Mouse (Mus musculus) cerebellum, adult 2 months (tissue): Measurements from ENCODE around the gene Dusp22. TPM values are rescaled to one million over a fixed set of nuclear protein-coding genes. Genes with fewer than 3 reads are reported as not detected.
A peak's percentile ranks its signal among the peaks of the same experiment; 100 is the strongest.

Experiments
- DNase-seq, 2 experiments: peaks; one replicate each; pipeline ENCODE4 v3.0.0; 2021
- H3K27ac ChIP-seq: fragments of 200-500 bp; 2 replicates; pipeline ENCODE4 v1.5.1; 2012; ENCODE audit warnings: low read length, control low read depth, inconsistent platforms; ENCODE audit not compliant: insufficient read depth
- H3K27me3 ChIP-seq: fragments of 200-500 bp; 2 replicates; pipeline ENCODE4 v1.6.1; 2012; ENCODE audit warnings: inconsistent platforms, mild to moderate bottlenecking, low read length, moderate library complexity; ENCODE audit not compliant: control insufficient read depth, insufficient read depth
- H3K4me1 ChIP-seq: fragments of 200-500 bp; 2 replicates; pipeline ENCODE4 v1.6.1; 2011; ENCODE audit warnings: low read length; ENCODE audit not compliant: control insufficient read depth, insufficient read depth
- H3K4me3 ChIP-seq: fragments of 200-500 bp; replicated peaks from 2 replicates; pipeline ENCODE3; 2011; ENCODE audit warnings: mild to moderate bottlenecking, low read depth, low read length, control low read depth; ENCODE audit not compliant: insufficient read depth
- CTCF ChIP-seq: fragments of 200-500 bp; IDR thresholded peaks from 2 replicates; pipeline ENCODE4 v1.5.1; 2011; ENCODE audit warnings: low read depth, mild to moderate bottlenecking, control low read depth, low read length, moderate library complexity, borderline replicate concordance; ENCODE audit not compliant: insufficient read depth
- POLR2A ChIP-seq: fragments of 200-500 bp; IDR thresholded peaks from 2 replicates; pipeline ENCODE4 v1.6.1; 2011; ENCODE audit warnings: low read length, control low read depth, borderline replicate concordance; ENCODE audit not compliant: insufficient read depth
- WGBS: fragments of 180-500 bp; shearing (Covaris S2); methylation state at CpG from one replicate; pipeline ENCODE4 v1.1.7; 2018; 5-methylcytosine and 5-hydroxymethylcytosine counted together
- polyA plus RNA-seq: library from polyadenylated mRNA; depleted of rRNA; stranded (reverse); fragments of >200 nt; gene quantifications from 2 replicates; pipeline ENCODE4 v1.2.3, GENCODE M21; 2012

Dusp22 gene
- polyA plus RNA-seq, 1 experiment, result 28.1 TPM

DNA sequence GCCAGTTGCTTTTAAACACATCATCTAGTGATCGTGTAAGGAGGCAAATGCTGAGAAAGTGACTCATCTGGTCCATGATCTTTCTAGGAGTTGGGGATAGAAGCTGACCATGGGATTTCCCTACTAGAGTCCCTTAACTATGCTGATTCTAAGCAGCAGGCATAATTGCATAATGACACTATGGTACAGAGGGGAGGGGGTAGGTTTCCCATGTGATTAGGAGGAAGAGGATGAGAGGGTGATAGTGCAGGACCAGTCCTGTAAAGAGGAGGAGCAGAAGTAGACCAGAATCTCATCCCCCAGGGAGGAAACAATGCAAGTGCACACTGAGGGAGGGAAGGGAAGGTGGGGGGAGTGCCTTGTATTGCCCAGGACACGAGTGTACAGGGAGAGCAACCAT is 2.0 kb upstream of the Dusp22 start:
- WGBS, result 74% methylated on average over 2 of the region's 2 CpGs
- TF ChIP-seq CTCF (no peak), POLR2A (no peak)
- Histone ChIP-seq H3K4me3 (no peak overlapping the region), H3K4me1 (no peaks in the 10 kb centered on the region), H3K27ac (no peak overlapping the region), H3K27me3 (no peaks in the 10 kb centered on the region; the same call in 1 of the 2 replicates)
- DNase-seq, result no peak

DNA sequence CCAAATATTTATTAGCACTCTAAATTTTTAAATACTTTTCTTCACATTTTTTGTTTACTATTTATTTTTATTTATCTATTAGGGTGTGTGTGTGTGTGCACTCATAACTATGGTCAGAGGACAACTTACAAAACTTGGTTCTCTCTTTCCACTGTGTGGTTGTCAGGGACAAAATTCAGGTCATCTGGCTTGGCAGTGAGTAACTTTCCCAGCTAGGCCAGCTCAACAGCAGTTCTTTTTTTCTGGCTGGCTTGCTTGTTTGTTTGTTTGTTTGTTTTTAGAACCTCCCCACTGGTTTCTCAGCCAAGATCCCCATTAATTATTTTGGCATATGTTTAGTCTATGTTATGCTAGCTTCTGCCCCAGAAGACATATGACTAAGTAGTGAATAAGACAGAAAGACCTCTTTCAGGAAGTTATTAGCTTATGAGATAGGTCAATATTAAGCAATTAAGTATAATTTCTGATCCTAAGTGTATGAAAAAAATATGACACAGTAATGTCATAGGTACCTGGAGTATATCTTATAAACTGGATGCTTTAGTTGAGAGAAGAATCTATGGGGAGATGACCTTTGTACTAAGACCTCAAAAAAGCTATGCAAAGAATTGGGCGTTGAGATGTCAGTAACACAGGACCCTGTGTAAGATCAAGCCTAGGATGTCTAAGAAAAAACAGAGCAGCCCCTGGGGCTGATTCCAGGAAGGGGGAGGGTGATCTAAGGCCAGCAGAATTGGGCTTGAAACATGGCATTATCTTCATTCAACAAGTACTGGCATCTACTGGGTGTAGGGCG is 1.4 kb upstream of the Dusp22 start:
- DNase-seq, result peak in 1 of 2 experiments; percentile 23
- Histone ChIP-seq H3K27ac (no peak overlapping the region), H3K27me3 (no peaks in the 10 kb centered on the region; the same call in 1 of the 2 replicates), H3K4me1 (no peaks in the 10 kb centered on the region), H3K4me3 (no peak overlapping the region)
- TF ChIP-seq CTCF (no peak), POLR2A (no peak)
- WGBS, result 90% methylated on average over 2 of the region's 2 CpGs

DNA sequence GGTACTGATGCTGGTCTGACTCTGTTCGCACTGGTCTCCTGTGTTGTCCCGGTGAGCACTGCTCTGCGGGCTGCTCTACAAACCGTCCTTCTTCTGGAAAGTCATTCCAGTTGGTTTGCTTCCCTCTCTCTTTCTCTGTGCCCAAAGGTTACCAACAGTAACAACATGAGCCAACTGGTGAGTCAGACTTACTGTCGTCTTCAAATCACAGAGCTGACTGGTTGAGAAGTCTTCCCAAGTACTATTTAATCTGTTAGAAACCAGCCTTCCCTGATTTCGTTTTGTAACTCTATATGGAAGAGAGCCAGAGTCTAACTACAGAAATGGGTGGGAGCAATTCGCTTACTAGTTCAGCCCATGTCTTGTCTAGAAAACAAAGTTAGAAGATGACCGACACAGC is 5.5 kb downstream of the Dusp22 start:
- DNase-seq, result no peak
- no peaks in the 10 kb centered on the region for H3K27me3 ChIP-seq
- WGBS, result 87% methylated on average over 8 of the region's 8 CpGs
- H3K27ac ChIP-seq, result no peak overlapping the region
- TF ChIP-seq POLR2A (no peak), CTCF (no peak)
- H3K4me1 ChIP-seq, result no peaks in the 10 kb centered on the region
- H3K4me3 ChIP-seq, result no peak overlapping the region

DNA sequence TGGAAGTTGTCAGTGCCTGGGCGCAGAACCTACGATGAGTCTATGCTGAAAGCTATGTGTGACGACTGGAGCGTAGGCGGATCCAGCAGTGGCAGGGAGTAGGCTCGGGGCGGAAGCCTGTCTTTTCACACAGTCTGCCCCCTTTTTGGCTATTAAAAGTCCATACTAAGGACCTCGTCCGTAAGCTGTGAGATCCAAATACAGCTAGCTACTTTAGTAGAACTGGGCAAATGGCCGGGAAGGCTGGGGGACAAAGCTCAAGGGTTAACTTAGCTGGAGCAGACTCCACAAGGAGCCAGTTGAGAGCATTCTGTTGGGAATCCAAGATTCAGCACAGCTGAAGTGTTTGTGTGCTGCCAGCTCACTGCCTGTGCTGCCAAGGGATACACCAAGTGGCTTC is 6.7 kb downstream of the Dusp22 start:
- WGBS, result 69% methylated on average over 10 of the region's 10 CpGs
- Histone ChIP-seq H3K4me3 (no peak overlapping the region), H3K27me3 (no peaks in the 10 kb centered on the region), H3K4me1 (no peaks in the 10 kb centered on the region), H3K27ac (no peak overlapping the region)
- peak in 1 of 2 experiments; percentile 16 for DNase-seq
- TF ChIP-seq CTCF (no peak), POLR2A (no peak)

- TF ChIP-seq POLR2A, result no peak
- TF ChIP-seq CTCF, result no peak
- Histone ChIP-seq H3K27me3 (no peaks in the 10 kb centered on the region), H3K4me1 (no peaks in the 10 kb centered on the region), H3K27ac (no peak overlapping the region), H3K4me3 (no peak overlapping the region)
- 64% methylated on average over 5 of the region's 5 CpGs for WGBS
- DNase-seq, result no peak
Observed at GRCm38 (mm10) chr13:30668301-30668700, 8.5 kb downstream of the Dusp22 start.

DNA sequence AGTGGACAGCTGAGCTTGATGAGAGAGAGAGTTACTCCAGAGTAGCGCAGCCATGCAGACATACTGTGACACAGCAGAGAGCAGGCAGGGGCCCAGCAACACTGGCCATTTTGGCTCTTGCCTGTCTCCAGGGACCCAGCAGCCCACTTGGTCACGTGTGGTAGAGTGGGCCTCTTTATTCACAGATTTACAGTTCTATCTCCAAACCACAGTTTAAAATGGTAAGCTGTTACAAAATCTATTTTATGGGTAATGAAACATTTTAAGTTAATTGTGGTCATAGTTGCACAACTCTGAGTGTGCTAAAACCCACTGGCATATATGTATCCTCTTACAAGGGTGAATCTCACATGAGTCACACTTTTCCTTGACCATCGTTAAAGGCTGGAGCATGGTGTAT is 9.5 kb downstream of the Dusp22 start:
- Histone ChIP-seq H3K4me3 (no peak overlapping the region), H3K27me3 (no peaks in the 10 kb centered on the region), H3K27ac (no peak overlapping the region), H3K4me1 (no peaks in the 10 kb centered on the region)
- DNase-seq, result no peak
- TF ChIP-seq POLR2A (no peak), CTCF (no peak)
- 47% methylated on average over 3 of the region's 3 CpGs for WGBS

DNA sequence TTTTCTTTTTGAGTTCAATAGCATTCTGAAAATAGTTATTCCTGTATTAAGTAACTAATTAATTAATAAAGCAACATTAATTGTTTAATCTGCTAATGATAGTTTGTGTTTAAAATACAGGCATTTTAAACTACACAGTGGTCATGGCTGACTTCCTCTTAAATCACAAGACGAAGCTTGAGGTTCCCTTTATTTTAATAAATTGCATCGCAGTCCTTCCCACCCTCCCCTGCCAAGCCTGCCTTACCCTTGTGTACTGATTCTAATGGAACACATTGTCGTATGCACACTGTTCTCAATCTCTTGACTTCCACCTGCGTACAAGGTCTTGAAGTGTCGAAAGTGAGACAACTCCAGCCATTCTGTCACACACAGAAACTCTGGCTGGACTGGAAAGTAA is 14.1 kb downstream of the Dusp22 start:
- DNase-seq, result no peak
- no peak for TF ChIP-seq POLR2A
- no peak for TF ChIP-seq CTCF
- no peak overlapping the region for H3K27ac ChIP-seq
- 95% methylated on average over 5 of the region's 5 CpGs for WGBS
- H3K4me1 ChIP-seq, result no peaks in the 10 kb centered on the region
- H3K4me3 ChIP-seq, result no peak overlapping the region
- H3K27me3 ChIP-seq, result 0 out of 2 replicates have a peak, but pooled peaks cover 2% of the 10 kb centered on the region

DNA sequence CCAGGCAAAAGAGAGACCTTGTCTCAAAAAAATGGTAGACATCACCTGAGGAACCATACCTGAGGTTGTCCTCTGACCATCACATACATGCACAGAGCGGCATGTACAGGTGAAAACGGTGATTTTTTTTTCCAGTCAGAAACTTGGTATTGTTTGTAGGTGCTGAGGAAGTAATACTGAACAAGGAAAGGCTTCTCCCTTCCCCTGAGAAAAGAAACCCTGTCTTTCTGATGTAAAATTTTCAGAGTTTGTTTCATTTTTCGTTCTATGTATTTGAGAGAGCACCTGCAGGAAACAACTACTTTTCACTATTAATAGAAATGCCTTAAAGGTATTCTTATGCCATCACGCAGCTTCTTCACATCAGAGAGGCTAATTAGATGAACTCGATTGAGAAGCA is 19.0 kb downstream of the Dusp22 start:
- 93% methylated on average over 5 of the region's 5 CpGs for WGBS
- DNase-seq, result no peak

More for the DNA sequence above, 19.0 kb downstream of the Dusp22 start:
- Histone ChIP-seq H3K27ac (no peak overlapping the region), H3K4me3 (no peak overlapping the region), H3K4me1 (no peaks in the 10 kb centered on the region; the same call in 1 of the 2 replicates), H3K27me3 (0 out of 2 replicates have a peak, but pooled peaks cover 2% of the 10 kb centered on the region)
- TF ChIP-seq CTCF, result no peak
